Mouse (Mus musculus) urinary bladder, postnatal 10 days (tissue): ENCODE measurements at regions not wholly inside any gene's neighbourhood (a gene's known extent, or its start where the extent isn't known, plus 50 kb on each side); places are given as distances from the start of the nearest gene placed in this dataset.

Source experiments
- DNase-seq: peaks from one replicate; pipeline ENCODE4 v3.0.0; 2022; ENCODE audit warnings: low spot score

DNA sequence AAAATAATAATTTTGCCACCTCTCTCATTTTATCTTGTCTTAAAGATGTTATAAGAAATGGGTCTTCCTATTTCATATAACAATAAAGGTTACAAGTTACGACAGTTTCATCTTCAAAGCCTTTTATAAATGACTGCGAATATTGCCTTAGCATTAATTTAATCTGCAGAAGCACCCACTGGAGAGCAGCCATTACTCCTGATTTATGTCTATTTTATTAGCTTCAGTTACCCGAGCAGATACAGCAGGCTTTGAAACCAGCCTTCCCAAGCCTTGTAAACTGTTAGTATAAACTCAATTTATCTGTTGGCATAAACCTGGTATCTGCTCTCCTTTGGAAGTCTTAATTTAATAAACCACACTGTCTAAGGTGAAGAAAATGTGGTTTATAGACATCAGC, 2851.6 kb upstream of the Gm6569 start:
- DNase-seq = no peak

DNA sequence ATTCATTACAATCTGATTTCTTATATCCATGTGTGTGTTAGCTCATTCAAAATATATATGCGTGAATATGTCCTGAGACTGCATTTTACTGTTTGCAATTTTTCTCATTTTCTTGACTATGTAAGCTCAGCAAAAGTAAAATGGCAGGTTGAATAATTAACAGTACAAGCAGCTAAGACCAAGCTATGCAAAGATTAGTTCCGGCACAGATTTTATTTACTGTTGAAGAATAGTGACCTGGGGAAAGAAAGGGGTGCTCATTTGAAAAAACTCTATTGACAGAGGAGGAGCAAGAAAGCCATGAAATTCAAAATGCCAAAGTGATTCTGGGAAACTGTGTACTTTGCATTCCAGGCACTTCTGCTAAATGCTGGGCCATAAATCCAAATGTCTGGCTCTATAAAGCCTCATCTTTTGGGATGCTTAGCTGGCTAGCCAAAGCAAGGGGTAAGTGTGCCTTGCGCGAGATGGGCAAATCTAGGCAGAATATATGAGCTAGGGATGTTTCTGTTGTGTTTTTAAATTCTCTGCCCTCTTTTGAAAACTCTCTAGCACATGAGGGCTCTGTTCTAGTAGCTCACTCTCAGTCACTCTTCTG, 2846.3 kb upstream of the Gm6569 start:
- no peak for DNase-seq

DNA sequence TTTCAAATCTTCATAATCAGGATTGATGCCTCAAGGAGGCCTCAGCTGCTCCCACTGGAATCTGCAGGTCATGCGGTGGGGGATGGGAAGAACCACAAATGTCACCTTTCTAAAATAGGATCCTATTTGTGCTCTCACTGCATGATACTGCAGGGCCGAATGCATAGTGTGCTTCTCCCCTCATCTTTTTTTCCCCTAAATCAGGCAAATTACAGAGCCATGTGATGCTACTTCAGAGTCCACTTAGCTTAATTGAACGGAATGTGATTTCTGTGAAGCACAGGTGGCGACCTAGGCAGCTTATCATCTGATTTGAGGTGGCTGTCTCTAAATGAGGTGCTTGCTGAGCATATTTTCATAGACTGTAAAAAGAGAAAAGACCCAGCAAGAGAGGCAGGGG, 2841.0 kb upstream of the Gm6569 start:
- DNase-seq = no peak

DNA sequence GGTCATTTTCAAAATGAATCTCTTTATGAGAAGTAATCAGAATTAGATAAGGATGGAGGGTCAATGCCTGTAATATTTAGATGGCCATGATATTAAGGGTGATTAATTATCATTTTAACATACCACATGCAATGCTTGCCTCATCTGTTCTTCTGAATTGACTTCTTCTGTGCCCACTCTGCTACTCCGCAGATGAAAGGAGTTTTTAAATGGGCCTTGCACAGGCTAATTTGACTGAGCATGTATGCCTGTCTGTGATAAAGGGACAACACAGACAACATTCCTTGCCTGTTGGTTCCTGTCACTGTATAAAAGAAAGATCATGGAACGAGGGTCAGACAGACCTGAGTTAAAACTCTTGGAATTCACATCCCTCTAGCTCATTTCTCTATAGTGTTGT, 2824.0 kb upstream of the Gm6569 start:
- DNase-seq = no peak

DNA sequence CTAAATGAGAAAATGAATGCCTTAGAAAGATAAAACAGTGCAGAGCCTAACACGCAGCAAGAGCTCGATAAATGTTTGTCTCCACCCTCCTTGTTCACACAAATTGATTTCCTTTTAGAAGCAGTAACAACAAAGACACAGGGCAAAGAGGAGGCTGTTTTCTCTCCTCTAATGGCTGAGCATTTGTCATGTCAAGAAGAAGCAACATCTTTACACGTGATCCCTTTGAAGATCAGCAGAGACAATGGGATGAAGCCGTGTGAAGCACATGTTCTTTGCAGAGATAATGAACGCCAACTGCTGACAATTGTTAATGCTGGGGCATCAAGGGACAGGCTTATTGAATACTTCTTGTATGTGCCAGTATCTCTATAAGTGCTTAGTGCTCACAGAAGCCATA, 2823.6 kb upstream of the Gm6569 start:
- DNase-seq = no peak

DNA sequence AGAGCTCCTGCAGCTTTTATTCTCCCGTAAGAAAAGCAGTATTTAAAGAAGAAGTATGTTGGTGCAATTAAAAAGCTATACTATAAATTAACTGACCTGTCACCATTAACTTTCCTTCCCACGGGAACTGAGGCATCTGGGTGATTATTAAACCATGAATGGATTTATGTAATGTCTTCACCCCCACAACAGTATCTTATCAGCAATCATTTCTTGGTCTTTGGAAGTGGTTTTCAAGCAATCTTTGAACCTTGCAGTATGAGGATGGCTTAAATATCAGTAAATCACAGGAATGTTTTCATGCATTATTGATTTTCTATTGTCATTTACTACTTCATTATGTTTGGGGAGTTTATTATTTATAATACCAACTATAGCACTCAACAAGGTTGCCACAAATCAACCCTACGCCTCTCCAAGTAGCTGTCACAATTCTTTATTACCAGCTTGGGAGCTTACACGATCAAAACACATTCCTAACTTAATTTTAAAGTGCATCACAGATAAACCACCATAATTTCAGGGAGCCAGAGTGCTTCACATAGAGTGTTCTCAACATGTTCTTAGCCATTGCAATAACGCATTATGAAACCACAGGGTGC, 2780.0 kb upstream of the Gm6569 start:
- no peak for DNase-seq

DNA sequence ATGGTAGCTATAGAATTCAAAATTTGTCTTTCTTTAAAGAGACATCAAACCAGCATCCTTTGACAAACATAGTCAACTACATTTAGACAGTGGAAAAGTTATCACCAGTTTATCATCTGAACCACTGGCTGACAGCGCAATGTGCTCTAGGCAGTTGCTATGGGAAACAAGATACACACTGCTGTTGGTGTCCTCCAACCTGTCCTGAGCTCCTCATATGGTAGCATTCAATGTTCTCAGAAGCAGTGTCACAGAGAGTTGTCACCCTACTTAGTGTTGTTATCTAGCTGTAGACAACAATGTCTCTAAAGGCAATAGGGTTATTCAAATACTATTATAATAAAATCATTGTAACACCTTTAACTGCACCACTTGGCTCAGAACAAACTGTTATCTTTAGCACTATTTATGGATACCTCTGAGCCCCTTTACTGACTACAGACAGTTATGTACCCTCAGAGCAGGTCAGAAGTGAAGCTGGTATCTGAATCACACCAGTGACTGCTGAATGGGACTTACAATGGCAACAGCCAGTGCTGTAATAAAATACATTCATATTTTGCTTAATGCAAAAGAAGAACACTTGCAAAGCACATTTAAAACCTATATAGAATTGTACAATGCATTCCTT, 2747.9 kb upstream of the Gm6569 start:
- DNase-seq = no peak

DNA sequence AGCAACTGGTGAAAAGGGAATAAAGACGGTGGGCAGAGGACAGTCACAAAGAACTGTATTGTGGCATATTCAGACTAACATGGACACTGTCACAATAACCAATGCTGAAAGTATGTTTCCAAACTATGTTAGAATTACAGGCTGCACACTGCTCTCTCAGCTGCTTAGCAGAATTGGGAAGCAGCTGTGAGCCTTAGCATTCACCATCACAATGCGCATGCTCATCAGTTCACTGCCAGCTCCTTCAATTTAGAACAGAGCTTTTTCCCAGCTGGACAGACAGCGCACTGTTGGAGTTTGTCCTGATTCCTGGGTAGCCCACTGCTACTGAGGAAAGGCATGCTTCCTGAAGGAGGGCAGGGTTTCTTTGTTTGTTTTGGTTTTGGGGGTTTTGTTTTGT, 2735.2 kb upstream of the Gm6569 start:
- DNase-seq = no peak

DNA sequence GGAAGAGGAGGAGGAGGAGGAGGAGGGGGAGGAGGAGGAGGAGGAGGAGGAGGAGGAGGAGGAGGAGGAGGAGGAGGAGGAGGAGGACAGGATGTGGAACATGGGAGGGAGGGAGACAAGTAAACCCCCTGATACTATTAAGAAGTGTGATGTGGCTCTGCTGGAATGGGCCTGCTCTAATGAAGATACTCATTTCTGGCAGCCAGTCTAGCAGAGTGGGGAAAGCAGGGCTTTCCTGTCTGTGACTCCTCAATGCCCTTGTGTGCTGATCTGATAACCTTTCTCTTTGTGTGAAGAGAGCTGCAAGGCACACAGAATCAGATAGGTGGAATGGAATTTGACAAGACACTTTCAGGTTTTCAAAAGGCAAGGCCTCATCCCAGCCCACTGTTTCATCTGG, 2704.6 kb upstream of the Gm6569 start:
- no peak for DNase-seq

DNA sequence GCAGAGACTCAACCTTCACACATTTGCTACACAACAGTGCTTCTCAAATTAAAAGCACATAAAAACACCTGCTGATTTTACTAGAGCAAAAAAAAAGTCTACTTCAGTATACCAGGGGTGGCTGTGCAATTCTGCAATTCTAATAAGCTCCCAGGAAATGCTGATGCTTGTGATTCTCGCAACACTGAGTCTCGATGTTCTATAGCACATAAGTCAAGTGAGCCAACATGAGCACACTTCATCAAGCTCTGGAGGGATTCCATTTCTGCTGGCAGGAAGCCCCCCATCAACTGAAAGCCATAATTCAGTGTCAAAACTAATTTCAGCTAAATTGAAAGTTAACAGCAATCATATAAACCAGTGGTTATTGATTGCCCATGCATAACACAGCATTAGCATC, 2676.7 kb upstream of the Gm6569 start:
- DNase-seq = no peak

DNA sequence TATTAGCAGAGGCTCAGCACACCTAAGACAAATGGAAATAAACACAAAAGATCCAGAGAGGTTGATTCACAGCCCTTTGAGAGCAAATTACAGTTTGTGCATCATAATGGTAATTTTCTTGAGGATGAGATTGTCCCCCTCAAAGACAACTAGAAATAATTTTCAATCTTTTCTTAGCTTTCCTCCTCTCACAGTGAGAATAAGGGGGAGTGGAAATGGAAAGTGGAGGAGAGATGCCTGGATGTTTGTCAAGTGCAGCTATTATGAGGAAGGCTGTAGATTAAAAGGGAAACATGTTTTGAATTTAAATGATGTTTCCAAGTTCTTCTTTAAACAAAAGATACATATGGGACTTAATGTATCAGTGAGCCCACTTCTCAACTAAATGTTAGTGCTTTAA, 2672.3 kb upstream of the Gm6569 start:
- no peak for DNase-seq

DNA sequence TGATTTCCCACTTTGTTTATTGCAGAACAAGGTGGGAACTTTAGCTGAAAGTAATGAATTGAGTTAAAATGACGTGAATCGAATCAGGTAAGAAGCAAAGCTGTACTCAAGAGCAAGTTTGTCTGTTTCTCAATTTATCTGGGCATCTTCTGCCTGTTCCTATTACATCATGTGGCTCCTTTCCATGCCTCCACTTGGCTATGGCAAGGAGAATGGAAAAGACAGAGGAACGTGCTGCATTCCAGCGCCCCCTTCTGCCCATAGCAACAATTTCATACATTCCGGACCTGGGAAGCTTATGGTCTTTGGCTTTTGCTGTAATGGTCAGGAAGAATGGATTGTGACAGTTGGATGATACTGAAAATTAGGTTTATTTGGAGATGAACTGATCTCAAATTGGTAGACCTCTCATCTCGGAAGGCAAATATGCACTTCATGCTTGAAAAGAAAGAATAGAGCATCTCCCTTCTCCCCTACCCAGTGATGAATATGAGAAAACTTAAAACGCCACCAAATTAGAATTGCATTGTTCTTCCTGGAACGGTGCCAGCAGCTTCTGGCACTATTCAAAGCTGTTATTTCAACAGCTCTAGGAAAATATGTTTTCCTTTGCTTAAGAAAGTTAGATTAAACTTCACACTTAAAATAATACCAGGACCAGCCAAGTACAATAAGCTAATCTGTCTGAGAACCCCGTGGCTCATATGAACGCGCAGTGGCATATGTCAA, 2639.2 kb upstream of the Gm6569 start:
- DNase-seq = no peak

DNA sequence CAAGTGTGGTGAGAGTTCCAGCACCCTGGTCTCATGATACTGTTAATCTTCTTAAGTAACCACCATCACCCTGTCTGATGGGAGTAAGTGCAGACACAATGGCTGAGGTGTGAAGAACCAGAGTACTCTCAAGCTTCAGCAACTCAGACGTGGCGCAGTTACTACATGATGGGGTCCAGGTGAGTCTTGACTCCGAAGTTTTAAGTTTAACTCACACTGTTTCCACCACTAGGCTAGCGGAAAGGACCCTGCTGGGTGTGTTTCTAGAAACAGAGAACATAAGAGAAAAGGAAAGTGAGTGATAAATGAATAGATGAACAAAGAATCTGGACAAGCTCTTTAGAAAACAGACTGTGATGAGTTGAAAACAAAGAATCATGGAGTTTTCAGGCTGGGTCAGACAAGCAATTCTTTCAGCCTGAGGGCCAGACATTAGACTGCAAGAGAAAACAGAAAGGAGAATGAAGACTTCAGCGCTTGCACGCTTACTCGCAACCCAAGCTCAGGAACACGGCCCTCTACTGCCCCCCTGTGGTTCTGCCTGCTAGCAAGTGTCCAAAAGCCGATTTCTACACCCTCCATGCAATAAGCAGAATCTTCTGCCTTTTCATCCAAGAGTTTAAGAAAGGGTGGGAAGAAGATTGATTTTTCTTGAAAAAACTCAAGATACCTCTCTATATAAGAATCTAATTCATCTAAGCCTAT, 2593.6 kb upstream of the Gm6569 start:
- peak; percentile 14 for DNase-seq

DNA sequence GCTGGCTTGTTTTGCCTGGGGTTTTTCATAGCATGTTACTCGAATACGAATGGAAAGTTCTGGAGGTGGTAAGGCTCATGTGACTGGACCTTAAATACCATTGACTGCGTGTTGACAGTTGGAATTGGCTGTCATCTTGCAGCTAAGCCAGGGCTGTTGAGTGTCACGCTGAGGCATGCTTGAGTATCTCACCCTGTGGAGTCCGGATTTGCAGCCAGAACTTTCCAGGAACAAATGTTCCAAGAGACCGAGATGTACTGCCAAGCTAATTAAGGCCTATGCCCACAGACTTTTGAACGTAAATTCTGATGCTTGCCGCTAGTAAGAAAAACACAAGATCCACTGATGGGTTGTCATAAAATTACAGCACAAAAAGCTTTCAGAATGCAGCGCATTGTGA, 2590.8 kb upstream of the Gm6569 start:
- no peak for DNase-seq

DNA sequence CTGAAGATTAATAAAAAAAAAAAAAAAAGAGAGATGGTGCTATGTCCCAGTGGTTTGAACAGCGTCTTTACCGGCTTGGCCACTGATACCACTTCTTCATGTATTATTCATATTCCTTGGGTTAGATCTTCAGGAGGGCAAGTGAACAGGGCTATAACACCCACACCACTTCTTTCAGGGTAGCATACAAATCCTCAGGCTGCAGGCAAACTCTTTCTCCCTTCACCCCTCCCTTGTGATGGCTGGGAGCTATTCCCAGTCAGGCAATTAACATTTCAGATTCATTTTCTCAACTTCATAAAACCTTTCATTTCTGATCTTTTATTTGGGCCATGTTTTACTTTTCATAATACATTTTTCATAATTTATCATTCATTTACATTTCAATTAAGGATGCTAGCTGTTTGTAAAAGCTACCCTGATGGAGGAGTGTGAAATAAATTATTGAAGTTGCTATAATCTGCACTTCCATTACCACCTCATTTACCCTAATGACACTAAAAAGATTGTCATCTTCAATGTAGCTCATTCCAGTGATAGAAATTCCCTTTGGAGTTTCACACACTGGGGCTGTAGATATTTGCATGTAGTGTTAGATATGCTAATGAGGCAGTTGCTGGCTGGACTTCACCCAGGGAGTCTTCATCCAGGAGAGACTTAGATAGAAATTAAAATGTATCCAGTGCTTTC, 2558.3 kb upstream of the Gm6569 start:
- no peak for DNase-seq

DNA sequence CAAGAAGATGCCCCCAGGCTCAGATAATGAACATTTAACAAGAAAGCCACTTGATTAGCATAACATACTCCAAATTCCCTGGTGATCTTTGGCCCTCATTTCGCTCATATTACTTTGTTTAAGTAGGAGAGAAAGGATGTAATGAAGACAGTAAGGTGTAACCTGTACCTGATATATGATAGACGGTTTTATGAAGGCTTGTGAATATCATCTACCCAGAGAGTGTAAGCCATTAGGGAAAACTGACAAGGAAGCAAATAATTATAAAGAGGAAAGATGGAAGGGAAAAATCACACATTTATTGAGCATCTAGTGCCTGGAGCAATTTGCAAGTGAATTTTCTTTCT, 2557.8 kb upstream of the Gm6569 start:
- DNase-seq = no peak

DNA sequence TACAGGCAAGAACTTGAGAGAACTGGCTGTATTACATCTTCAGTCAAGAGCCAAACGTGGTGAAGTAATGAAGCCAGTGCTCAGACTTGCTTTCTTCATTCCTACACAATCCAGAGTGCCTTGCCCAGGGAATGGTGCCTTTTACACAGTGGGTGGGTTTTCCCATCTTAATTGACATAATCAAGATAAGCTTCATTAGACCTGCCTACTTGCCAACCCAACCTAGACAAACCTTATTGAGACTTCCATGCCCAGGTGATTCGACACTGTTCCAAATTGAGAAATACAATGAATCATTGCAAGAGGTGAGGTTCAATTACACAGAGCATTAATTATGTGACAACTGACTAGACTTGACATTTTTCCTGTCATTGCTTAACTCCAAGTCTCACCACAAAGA, 2557.0 kb upstream of the Gm6569 start:
- DNase-seq = no peak

DNA sequence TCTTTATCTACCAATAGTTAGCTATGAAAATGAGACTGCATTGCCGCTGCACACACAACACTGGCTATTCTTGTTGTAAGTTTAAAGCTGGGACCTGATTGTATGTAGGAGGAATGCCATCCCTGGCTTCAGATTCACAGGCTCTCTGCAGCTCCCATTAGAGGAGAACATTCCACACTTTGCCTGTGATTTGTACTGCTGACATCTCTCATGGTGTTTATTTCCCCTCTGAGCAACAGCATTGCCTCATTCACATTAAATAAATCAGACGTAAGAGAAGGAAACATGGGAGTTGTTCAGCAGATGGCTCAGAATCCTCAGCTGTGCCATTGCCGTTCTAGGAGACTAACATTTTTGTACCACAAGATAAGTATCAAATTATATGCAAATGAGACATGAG, 2550.6 kb upstream of the Gm6569 start:
- DNase-seq = no peak

DNA sequence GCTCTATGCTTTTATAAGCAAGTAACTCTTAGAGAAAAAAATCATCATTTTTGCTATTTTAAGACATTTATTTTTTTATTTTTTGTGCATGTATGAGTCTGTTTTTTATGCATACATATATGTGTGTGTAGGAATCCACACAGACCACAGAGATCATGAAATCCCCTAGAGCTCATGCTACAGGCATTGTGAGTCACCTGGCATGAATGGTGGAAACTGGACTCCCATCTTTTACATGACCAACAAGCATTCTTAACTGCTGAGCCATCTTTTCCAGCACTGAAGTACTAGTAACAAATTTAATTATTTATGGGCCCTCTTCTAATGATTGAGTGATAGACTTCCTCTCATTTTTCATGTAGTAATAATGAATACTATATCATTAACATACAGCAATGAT, 2531.8 kb upstream of the Gm6569 start:
- no peak for DNase-seq

DNA sequence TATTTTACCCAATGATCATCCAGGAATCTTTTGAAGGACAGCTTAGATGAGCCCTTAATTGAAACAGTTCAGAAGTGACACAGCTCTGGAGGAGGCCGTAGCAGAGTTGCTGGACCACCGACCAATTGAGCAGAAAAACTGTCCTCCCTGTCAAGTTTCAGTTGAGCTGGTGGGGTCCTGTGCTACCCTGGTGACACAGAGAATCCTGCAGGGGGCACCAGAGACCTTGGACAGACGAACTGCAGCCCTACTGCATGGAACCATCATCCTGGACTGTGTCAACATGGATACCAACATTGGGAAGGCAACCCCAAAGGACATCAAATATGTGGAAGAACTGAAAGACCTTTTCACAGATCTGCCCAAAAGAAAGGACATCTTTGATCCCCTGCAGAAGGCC, 2524.1 kb upstream of the Gm6569 start:
- no peak for DNase-seq

DNA sequence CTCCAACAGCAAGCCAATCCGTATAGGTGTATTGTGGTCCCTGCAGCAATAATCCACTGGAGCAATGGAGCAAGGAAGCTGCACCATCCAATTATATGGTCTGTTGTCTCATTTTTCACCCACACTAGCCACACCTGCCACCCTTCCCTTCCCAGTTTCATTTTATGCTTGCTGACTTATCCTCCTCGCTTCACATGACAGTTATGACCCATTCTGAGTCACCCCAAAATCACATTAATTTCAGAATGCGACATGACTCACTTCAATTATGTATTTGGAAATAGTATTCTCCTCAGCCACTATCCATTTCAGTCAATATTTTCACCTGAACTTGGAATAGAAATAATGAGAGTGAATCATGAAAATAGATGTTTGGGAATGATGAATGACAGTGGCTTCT, 2507.8 kb upstream of the Gm6569 start:
- no peak for DNase-seq

DNA sequence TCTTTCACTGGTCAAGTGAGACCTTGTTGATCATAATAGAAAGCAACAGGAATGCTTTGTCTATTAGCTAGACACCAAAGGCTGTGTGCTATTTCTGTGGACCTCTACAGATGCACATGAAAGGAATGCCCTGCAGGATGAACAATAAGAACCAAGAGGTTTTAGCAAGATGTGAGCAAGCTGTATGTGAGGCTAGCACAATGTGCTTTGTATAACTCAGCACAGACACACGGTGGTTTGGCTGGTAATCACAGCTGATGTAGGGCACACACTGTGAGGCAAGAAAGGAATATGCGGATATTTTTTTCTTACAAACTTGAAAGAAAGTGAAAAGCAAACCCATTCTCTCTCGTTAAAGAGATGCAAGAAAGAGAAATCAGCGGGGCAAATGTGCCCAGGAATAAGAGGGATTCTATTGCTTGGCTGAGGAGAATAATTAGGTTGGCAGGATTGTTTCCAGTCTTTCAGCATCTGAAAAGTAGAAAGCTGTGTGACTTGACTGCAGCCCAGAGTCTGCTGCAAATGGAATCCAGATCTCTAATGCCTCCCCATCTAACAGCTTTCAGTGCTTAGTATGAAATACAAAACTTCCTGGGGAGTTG, 2476.1 kb upstream of the Gm6569 start:
- DNase-seq = no peak
